Mouse (Mus musculus): ENCODE measurements around the gene Entpd1.

- TF ChIP-seq CTCF (IDR thresholded peaks at IDR 0.05; ENCODE audit: insufficient read depth, low read length) (no peak), POLR2A (IDR thresholded peaks at IDR 0.05; ENCODE audit: borderline replicate concordance, extremely low read depth, low read depth, low read length) (no peak)
These were observed 150.0 kb downstream of the Entpd1 start for GRCm38 (mm10) chr19:40762023-40762759.
